Mouse (Mus musculus) ES-Bruce4 (cell line): ENCODE results near the gene Rs1.

Source experiments
- CTCF ChIP-seq: IDR thresholded peaks from one replicate; pipeline ENCODE4 v1.8.1; 2011; ENCODE audit warnings: low read depth, low read length
- POLR2A ChIP-seq: IDR thresholded peaks from one replicate; pipeline ENCODE4 v1.8.1; 2011; ENCODE audit warnings: low read length; ENCODE audit not compliant: insufficient read depth

DNA sequence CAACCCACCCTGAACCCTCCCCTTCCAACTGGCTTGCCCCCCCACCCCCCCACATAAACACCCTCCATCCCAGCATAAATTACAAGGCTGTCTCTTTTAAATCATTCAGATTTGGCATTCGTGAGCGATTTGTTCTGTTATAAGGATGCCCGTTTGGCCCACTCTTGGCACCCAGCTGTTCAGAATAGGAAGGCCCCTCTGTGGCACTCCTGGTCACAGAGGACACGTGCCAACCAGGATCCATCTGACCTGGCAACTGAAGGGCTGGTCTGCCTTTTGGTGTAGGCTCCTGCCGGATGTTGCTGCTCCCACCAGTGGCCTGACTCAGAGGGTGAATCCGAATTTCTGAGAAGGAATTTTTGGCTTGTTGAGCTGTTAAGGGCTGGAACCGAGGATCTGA is 40.4 kb downstream of the Rs1 start:
- TF ChIP-seq CTCF (no peak), POLR2A (no peak)
